Mouse (Mus musculus): ENCODE results near the gene Pttg1ip. TPM values are rescaled to one million over a fixed set of nuclear protein-coding genes. Genes with fewer than 3 reads are reported as not detected.

Pttg1ip gene
- polyA plus RNA-seq, 1 experiment, result 132 TPM

DNA sequence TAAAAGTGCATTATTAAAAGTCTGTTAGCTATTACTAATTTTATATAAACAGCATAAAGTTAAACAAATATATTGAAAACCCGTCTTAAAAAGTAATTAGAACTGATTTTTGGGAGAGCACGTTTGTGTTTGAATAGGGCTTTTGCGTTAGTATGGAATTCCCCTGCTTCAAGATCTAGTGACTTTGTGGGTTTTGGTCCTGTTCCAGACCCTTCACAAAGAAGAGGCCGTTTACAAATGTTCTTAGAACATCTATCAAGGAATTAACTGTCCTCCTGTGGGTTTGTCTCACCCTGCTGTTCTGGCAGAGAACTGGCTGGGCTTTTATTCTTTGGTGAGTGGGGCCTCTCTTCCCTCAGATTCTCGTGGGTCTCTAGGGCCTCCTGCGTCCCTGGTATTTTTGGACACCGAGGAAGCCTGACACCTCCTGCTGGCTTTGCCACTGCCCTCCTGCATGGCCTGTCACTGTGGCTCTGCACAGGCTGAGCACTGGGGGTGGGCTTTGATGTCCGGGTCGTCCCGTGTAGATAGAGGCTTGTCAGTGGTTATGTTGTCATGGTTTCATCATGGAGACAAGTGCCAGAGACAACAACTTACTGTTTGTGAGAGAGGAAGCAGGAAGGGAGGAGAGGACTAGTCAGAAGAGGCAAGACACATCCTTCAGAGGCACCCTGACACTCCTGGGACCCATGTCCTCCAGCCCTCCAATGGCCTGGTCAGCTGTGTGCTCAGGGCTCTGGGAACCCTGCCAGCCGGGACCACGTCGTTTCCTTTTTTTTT, 53.1 kb downstream of the Pttg1ip start:
- no peak for DNase-seq (ENCODE audit: extremely low spot score in 1 of 2, low spot score in 1 of 2)

DNA sequence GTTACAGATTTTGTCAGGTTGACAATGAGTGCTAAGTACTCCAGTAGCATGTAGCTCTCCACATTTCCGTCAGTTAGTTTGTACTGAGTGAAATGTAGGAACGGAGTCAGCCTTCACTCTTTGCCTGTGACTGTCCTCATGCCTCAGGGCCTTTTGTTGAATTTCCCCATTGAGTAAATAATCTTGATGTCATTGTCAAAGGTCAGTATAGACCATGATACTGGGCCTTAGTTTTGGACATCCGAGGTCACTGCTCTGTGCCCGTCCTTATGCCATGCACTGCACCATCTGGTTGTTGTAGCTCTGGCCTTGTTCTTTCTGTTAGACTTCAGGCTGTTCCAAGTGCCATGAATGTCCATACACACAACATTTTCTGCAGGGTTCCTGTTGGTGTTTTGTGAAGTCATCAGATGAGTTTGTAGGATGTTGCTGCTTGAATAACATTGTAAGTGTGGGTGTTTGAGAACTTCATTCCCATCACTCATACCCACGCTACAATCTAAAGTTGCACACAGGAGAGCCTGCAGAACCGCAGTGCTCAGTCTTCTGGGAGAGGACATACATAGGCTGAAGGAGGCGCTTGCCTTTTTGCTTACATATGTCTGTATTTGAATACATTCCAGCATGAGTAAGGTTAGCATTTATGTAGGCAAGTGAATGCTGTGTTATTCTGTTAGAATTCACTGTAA, 54.9 kb downstream of the Pttg1ip start:
- DNase-seq (ENCODE audit: extremely low spot score in 1 of 2, low spot score in 1 of 2), result peak; percentile 45 to 59

GRCm38 (mm10) chr10:77638956-77639355, 57.4 kb downstream of the Pttg1ip start:
- DNase-seq (ENCODE audit: extremely low spot score in 1 of 2, low spot score in 1 of 2), result no peak

DNA sequence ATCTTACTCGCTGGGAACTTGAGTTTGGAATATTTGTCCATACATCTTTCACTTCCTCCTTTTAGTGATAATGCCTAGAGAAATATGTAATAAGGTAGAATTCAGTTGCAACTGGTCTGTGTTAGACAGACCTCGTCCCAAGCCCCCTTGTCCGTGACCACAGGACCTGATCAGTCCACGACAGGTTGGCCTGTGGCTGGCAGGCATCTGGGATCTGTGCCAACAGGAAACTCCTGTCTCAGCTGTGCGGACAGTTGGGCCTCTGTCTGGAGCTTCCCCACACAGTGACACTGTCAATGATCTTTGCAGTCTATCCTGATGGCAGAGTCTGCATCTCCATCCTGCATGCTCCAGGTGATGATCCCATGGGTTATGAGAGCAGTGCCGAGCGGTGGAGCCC, 61.6 kb downstream of the Pttg1ip start:
- no peak for DNase-seq (ENCODE audit: extremely low spot score in 1 of 2, low spot score in 1 of 2)

DNA sequence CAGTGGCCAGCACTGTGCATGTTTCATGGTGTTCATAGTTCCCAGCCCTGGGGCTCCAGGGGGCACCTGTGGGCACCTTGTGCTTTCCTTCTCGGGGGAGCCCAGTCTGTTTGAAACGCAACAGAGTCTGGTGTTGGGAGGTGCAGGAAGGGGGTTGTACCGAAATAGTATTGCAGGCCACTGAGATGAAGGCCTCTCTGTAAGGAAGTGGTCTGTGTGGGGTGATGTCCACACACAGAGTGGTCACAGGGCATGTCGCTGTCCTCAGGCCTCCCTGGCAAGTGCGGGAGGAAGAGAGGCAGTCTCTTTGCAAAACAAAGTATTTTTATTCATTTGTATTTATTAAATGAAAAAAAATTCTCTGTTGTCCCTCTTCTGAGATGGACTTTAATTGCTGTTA, 64.1 kb downstream of the Pttg1ip start:
- no peak for DNase-seq (ENCODE audit: extremely low spot score in 1 of 2, low spot score in 1 of 2)

DNA sequence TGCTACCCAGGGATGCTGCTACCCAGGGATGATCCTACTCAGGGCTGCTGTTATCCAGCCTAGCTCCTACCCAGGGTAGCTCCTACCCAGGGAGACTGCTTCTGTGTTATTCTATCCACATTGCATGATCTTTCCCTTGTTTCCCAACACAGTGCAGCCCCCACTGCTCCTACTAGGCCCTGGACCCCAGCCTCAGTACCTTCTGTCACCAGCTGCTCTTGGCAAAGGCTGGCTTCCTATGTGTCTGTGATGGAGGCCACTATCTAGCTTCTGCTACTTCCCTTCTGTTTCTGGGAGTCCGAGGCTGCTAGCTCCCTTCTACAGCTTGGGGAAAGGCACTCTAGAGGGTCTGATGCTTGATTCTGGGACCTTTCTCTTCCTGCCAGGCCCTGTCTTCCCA, 65.9 kb downstream of the Pttg1ip start:
- no peak for DNase-seq (ENCODE audit: extremely low spot score in 1 of 2, low spot score in 1 of 2)

DNA sequence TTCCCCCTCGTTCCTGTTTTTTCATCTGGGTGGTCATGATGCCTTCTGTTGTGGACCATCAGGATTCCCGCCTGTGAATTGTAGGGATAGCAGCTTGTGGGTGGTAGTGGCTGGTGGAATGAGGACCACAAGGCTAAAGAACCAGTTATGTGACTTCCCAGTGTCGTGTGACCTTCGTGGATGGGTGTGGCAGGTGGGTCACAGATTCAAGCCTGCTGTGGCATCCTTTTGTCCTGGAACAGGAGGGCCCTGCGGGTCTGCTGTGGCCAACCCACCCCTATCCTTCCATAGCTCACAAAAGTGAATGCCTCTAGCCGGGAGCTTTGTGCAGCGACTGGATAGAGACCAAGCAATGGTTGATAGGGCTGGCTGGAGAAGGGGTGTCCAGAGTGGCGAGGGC, 66.4 kb downstream of the Pttg1ip start:
- no peak for DNase-seq (ENCODE audit: extremely low spot score in 1 of 2, low spot score in 1 of 2)

Other genes with a start within 250 kb of the Pttg1ip start
- 134 and 137 TPM in 2 replicates for gene Adarb1, start 163.4 kb upstream of the Pttg1ip start, polyA plus RNA-seq (2012; rRNA removed)
- 43.7 and 44.9 TPM in 2 replicates for gene Fam207a, start 65.9 kb upstream of the Pttg1ip start, polyA plus RNA-seq (2012; rRNA removed)
- gene Itgb2, start 51.5 kb upstream of the Pttg1ip start, polyA plus RNA-seq (2012; rRNA removed), result 4.5 and 6.8 TPM in 2 replicates
- 358 and 364 TPM in 2 replicates for gene Sumo3, start 24.4 kb downstream of the Pttg1ip start, polyA plus RNA-seq (2012; rRNA removed)
- gene Gm49325, start 24.5 kb downstream of the Pttg1ip start, polyA plus RNA-seq (2012; rRNA removed), result 15.9 and 23.0 TPM in 2 replicates
- gene Ube2g2, start 40.6 kb downstream of the Pttg1ip start, polyA plus RNA-seq (2012; rRNA removed), result 47.9 and 51.8 TPM in 2 replicates
- gene Tspear, start 104.8 kb downstream of the Pttg1ip start, polyA plus RNA-seq (2012; rRNA removed), result 0.04 TPM in 1 of 2 replicates, not detected in the other
- not detected in 2 replicates for gene Gm19402, start 109.0 kb downstream of the Pttg1ip start, polyA plus RNA-seq (2012; rRNA removed)
- gene Gm9508, start 115.5 kb downstream of the Pttg1ip start, polyA plus RNA-seq (2012; rRNA removed), result not detected in 2 replicates
- gene Gm10272, start 124.9 kb downstream of the Pttg1ip start, polyA plus RNA-seq (2012; rRNA removed), result not detected in 2 replicates
- not detected in 2 replicates for gene Gm10024, start 129.7 kb downstream of the Pttg1ip start, polyA plus RNA-seq (2012; rRNA removed)
- not detected in 2 replicates for gene Gm10142, start 134.1 kb downstream of the Pttg1ip start, polyA plus RNA-seq (2012; rRNA removed)
- not detected in 2 replicates for gene Krtap12-1, start 138.9 kb downstream of the Pttg1ip start, polyA plus RNA-seq (2012; rRNA removed)
- not detected in 2 replicates for gene Gm10100, start 144.8 kb downstream of the Pttg1ip start, polyA plus RNA-seq (2012; rRNA removed)
- not detected in 2 replicates for gene Gm18596, start 160.9 kb downstream of the Pttg1ip start, polyA plus RNA-seq (2012; rRNA removed)
- gene Gm9736, start 169.6 kb downstream of the Pttg1ip start, polyA plus RNA-seq (2012; rRNA removed), result not detected in 2 replicates
- not detected in 2 replicates for gene Gm3233, start 178.0 kb downstream of the Pttg1ip start, polyA plus RNA-seq (2012; rRNA removed)
- not detected in 2 replicates for gene Gm3238, start 189.6 kb downstream of the Pttg1ip start, polyA plus RNA-seq (2012; rRNA removed)
- gene Gm7138, start 195.2 kb downstream of the Pttg1ip start, polyA plus RNA-seq (2012; rRNA removed), result not detected in 2 replicates
- not detected in 2 replicates for gene Gm3250, start 200.8 kb downstream of the Pttg1ip start, polyA plus RNA-seq (2012; rRNA removed)
- not detected in 2 replicates for gene Gm7137, start 206.5 kb downstream of the Pttg1ip start, polyA plus RNA-seq (2012; rRNA removed)
- not detected in 2 replicates for gene Gm9639, start 213.4 kb downstream of the Pttg1ip start, polyA plus RNA-seq (2012; rRNA removed)
- not detected in 2 replicates for gene Gm19668, start 217.4 kb downstream of the Pttg1ip start, polyA plus RNA-seq (2012; rRNA removed)
- gene Gm9507, start 230.1 kb downstream of the Pttg1ip start, polyA plus RNA-seq (2012; rRNA removed), result not detected in 2 replicates
- gene Gm2696, start 233.0 kb downstream of the Pttg1ip start, polyA plus RNA-seq (2012; rRNA removed), result not detected in 2 replicates
- gene Krtap10-4, start 245.4 kb downstream of the Pttg1ip start, polyA plus RNA-seq (2012; rRNA removed), result not detected in 2 replicates